Mouse (Mus musculus) liver, postnatal 0 days (tissue): ENCODE data around the gene Bhlhb9.

Experiments
- CTCF ChIP-seq: sonication (generic); IDR thresholded peaks from 2 replicates; pipeline ENCODE4 v1.5.1; 2016; ENCODE audit warnings: antibody characterized with exemption, low read depth
- EP300 ChIP-seq: IDR thresholded peaks from 2 replicates; pipeline ENCODE4 v1.6.1; 2016; ENCODE audit warnings: antibody characterized with exemption, low read depth, mild to moderate bottlenecking

GRCm38 (mm10) chrX:135922162-135922561, 124.8 kb downstream of the Bhlhb9 start:
- TF ChIP-seq CTCF = no peak
- no peak for TF ChIP-seq EP300
